In genomic region chr7:139379745-139380144, GRCm38 (mm10) we compare ENCODE assay signal across 16 mouse cellular contexts.
"Had no signal": no experiment of that assay in that cellular context is flagged by ENCODE, and none has a peak within 500 bp of the region (broad histone marks: within the 10 kb centered on the region; RNA-seq: fewer than 3 reads in every experiment).

No protein-coding gene starts in this region.

- DNase-seq: kidney, adult 18-20 months; kidney, adult 9 months; kidney, postnatal 14 days; kidney, postnatal 4 days; left cerebral cortex, postnatal 4 days; liver, postnatal 0 days; lung, postnatal 10 days; midbrain, embryonic 14.5 days; retina, postnatal 1 day; thymus, adult 18-20 months; thymus, postnatal 36 days had no signal

- H3K27me3 ChIP-seq: limb, embryonic 12.5 days; limb, embryonic 15.5 days had no signal

- H3K36me3 ChIP-seq: limb, embryonic 12.5 days; limb, embryonic 15.5 days had no signal

- H3K4me3 ChIP-seq: limb, embryonic 12.5 days; limb, embryonic 15.5 days had no signal

- H3K9me3 ChIP-seq: limb, embryonic 12.5 days; limb, embryonic 15.5 days had no signal

- H3K4me2 ChIP-seq: limb, embryonic 12.5 days; limb, embryonic 15.5 days; liver, embryonic 11.5 days had no signal

- H3K4me1 ChIP-seq: limb, embryonic 12.5 days had no signal

- H3K27ac ChIP-seq: limb, embryonic 12.5 days; limb, embryonic 15.5 days; liver, embryonic 14.5 days; macrophage had no signal

- H3K9ac ChIP-seq: limb, embryonic 12.5 days; limb, embryonic 15.5 days; liver, embryonic 14.5 days; liver, postnatal 0 days had no signal

- ATAC-seq: liver, postnatal 0 days had no signal
